Mouse (Mus musculus): Measurements from ENCODE around the gene Nt5e. TPM values are rescaled to one million over a fixed set of nuclear protein-coding genes. Genes with fewer than 3 reads are reported as not detected.

The Nt5e gene
- polyA plus RNA-seq, 1 experiment from 2014 or later: 3.2 TPM

- WGBS: 87% methylated on average over 6 of the region's 6 CpGs
- H3K4me1 ChIP-seq: 0 out of 2 replicates have a peak, but pooled peaks cover 4% of the 10 kb centered on the region
- no peak for ATAC-seq (ENCODE audit: insufficient number of reproducible peaks, insufficient read depth, low FRiP score, low TSS enrichment)
- H3K4me3 ChIP-seq: no peak overlapping the region
- H3K4me2 ChIP-seq (replicated peaks): no peak overlapping the region
- no peaks in the 10 kb centered on the region for H3K9me3 ChIP-seq
- no peak overlapping the region for H3K27ac ChIP-seq
- no peaks in the 10 kb centered on the region for H3K36me3 ChIP-seq
- no peaks in the 10 kb centered on the region for H3K27me3 ChIP-seq
- H3K9ac ChIP-seq: no peak overlapping the region
Observed at GRCm38 (mm10) chr9:88348623-88349022, 21.6 kb downstream of the Nt5e start.

- Histone ChIP-seq H3K4me1 (0 out of 2 replicates have a peak, but pooled peaks cover 4% of the 10 kb centered on the region), H3K9me3 (no peaks in the 10 kb centered on the region), H3K4me3 (no peak overlapping the region), H3K27me3 (no peaks in the 10 kb centered on the region), H3K9ac (no peak overlapping the region), H3K27ac (no peak overlapping the region), H3K36me3 (no peaks in the 10 kb centered on the region), H3K4me2 (replicated peaks) (no peak overlapping the region)
- ATAC-seq (ENCODE audit: insufficient number of reproducible peaks, insufficient read depth, low FRiP score, low TSS enrichment): no peak
- WGBS: 71% methylated on average over 1 of the region's 1 CpGs
Observed at GRCm38 (mm10) chr9:88350317-88350716, 23.3 kb downstream of the Nt5e start.

GRCm38 (mm10) chr9:88351163-88351562 lies 24.2 kb downstream of the Nt5e start:
- H3K27ac ChIP-seq: no peak overlapping the region
- H3K9me3 ChIP-seq: no peaks in the 10 kb centered on the region
- H3K4me2 ChIP-seq (replicated peaks): no peak overlapping the region
- H3K4me3 ChIP-seq: no peak overlapping the region
- ATAC-seq (ENCODE audit: insufficient number of reproducible peaks, insufficient read depth, low FRiP score, low TSS enrichment): no peak
- H3K36me3 ChIP-seq: no peaks in the 10 kb centered on the region
- H3K4me1 ChIP-seq: 0 out of 2 replicates have a peak, but pooled peaks cover 4% of the 10 kb centered on the region
- WGBS: 52% methylated on average over 3 of the region's 3 CpGs
- no peaks in the 10 kb centered on the region for H3K27me3 ChIP-seq
- no peak overlapping the region for H3K9ac ChIP-seq

GRCm38 (mm10) chr9:88352741-88353140 lies 25.7 kb downstream of the Nt5e start:
- ATAC-seq (ENCODE audit: insufficient number of reproducible peaks, insufficient read depth, low FRiP score, low TSS enrichment): 0 out of 2 replicates have a peak, but pooled peaks have one; percentile 44
- Histone ChIP-seq H3K27ac (0 out of 2 replicates have a peak overlapping the region, but pooled peaks have one; percentile 36), H3K9me3 (no peaks in the 10 kb centered on the region), H3K4me2 (replicated peaks) (no peak overlapping the region), H3K27me3 (no peaks in the 10 kb centered on the region), H3K4me1 (0 out of 2 replicates have a peak, but pooled peaks cover 4% of the 10 kb centered on the region), H3K9ac (no peak overlapping the region), H3K36me3 (no peaks in the 10 kb centered on the region), H3K4me3 (no peak overlapping the region)
- 55% methylated on average over 6 of the region's 6 CpGs for WGBS

DNA sequence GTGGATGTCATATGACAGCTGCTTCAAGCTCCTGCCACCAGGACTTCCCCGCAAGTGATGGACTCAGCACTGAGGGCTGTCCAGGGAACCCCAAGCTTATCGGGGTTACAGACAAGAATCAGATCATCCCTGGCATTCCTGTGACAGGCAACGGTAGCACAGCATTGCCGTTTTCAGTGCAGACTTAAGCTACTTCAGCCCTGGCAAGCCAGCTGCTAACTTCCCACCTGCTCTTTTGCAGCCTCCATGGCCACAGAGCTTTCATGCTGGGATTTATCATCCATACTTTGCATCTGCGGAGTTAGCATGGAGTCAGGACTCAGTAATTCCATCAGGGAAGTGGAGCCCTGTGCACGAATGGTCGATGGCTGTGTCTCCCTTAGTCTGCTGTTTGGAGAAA lies 26.5 kb downstream of the Nt5e start:
- no peak for ATAC-seq (ENCODE audit: insufficient number of reproducible peaks, insufficient read depth, low FRiP score, low TSS enrichment)
- H3K27ac ChIP-seq: no peak overlapping the region
- H3K4me2 ChIP-seq (replicated peaks): no peak overlapping the region
- H3K9me3 ChIP-seq: no peaks in the 10 kb centered on the region
- no peaks in the 10 kb centered on the region for H3K27me3 ChIP-seq
- H3K4me1 ChIP-seq: 0 out of 2 replicates have a peak, but pooled peaks cover 4% of the 10 kb centered on the region
- H3K9ac ChIP-seq: no peak overlapping the region
- no peak overlapping the region for H3K4me3 ChIP-seq
- no peaks in the 10 kb centered on the region for H3K36me3 ChIP-seq
- WGBS: 91% methylated on average over 7 of the region's 7 CpGs

GRCm38 (mm10) chr9:88357173-88357572 lies 30.2 kb downstream of the Nt5e start:
- no peak for ATAC-seq (ENCODE audit: insufficient number of reproducible peaks, insufficient read depth, low FRiP score, low TSS enrichment)
- no peaks in the 10 kb centered on the region for H3K27me3 ChIP-seq
- no peaks in the 10 kb centered on the region for H3K36me3 ChIP-seq
- H3K4me1 ChIP-seq: 0 out of 2 replicates have a peak, but pooled peaks cover 4% of the 10 kb centered on the region
- WGBS: 72% methylated on average over 3 of the region's 3 CpGs
- no peak overlapping the region for H3K9ac ChIP-seq
- H3K4me2 ChIP-seq (replicated peaks): no peak overlapping the region
- H3K27ac ChIP-seq: no peak overlapping the region
- H3K4me3 ChIP-seq: no peak overlapping the region
- no peaks in the 10 kb centered on the region for H3K9me3 ChIP-seq

DNA sequence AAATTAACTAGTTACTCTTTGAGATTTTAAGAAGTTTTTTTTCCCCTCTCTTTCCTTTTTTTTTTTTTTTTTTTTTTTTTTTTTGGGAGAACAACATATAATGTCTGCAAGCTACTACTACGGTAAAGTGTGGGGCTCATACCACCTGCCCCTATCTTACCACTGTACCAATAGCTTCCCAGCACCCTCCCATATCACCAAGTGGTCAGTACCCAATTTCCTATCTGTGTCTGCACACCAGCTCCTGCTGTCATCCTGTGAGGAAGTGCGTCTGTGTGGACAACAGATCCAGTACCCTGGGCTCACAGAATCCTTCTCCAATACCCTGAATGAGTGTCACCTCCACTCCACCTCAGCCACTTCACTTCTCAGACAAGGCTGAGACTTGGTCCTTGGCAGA lies 32.1 kb downstream of the Nt5e start:
- 85% methylated on average over 2 of the region's 2 CpGs for WGBS
- Histone ChIP-seq H3K9ac (no peak overlapping the region), H3K4me2 (replicated peaks) (no peak overlapping the region), H3K27ac (no peak overlapping the region), H3K9me3 (no peaks in the 10 kb centered on the region), H3K36me3 (no peaks in the 10 kb centered on the region), H3K4me1 (no peaks in the 10 kb centered on the region), H3K4me3 (no peak overlapping the region), H3K27me3 (no peaks in the 10 kb centered on the region)
- ATAC-seq (ENCODE audit: insufficient number of reproducible peaks, insufficient read depth, low FRiP score, low TSS enrichment): no peak

GRCm38 (mm10) chr9:88361211-88361909 lies 34.4 kb downstream of the Nt5e start:
- 74% methylated on average over 14 of the region's 14 CpGs for WGBS
- no peak overlapping the region for H3K9ac ChIP-seq
- ATAC-seq (ENCODE audit: insufficient number of reproducible peaks, insufficient read depth, low FRiP score, low TSS enrichment): no peak
- H3K36me3 ChIP-seq: no peaks in the 10 kb centered on the region
- H3K9me3 ChIP-seq: no peaks in the 10 kb centered on the region
- no peak overlapping the region for H3K4me2 ChIP-seq (replicated peaks)
- no peak overlapping the region for H3K4me3 ChIP-seq
- no peaks in the 10 kb centered on the region for H3K4me1 ChIP-seq
- H3K27ac ChIP-seq: no peak overlapping the region
- no peaks in the 10 kb centered on the region for H3K27me3 ChIP-seq

- Histone ChIP-seq H3K4me2 (replicated peaks) (no peak overlapping the region), H3K9ac (no peak overlapping the region), H3K27me3 (no peaks in the 10 kb centered on the region), H3K36me3 (no peaks in the 10 kb centered on the region), H3K27ac (no peak overlapping the region), H3K4me1 (no peaks in the 10 kb centered on the region), H3K4me3 (no peak overlapping the region), H3K9me3 (no peaks in the 10 kb centered on the region)
- ATAC-seq (ENCODE audit: insufficient number of reproducible peaks, insufficient read depth, low FRiP score, low TSS enrichment): no peak
- 33% methylated on average over 5 of the region's 5 CpGs for WGBS
Observed at GRCm38 (mm10) chr9:88362055-88362850, 35.3 kb downstream of the Nt5e start.

GRCm38 (mm10) chr9:88363102-88363501 lies 36.1 kb downstream of the Nt5e start:
- H3K4me1 ChIP-seq: no peaks in the 10 kb centered on the region
- no peaks in the 10 kb centered on the region for H3K27me3 ChIP-seq
- H3K27ac ChIP-seq: no peak overlapping the region
- 92% methylated on average over 3 of the region's 3 CpGs for WGBS
- no peak overlapping the region for H3K4me2 ChIP-seq (replicated peaks)
- no peak for ATAC-seq (ENCODE audit: insufficient number of reproducible peaks, insufficient read depth, low FRiP score, low TSS enrichment)
- H3K4me3 ChIP-seq: no peak overlapping the region
- H3K9me3 ChIP-seq: no peaks in the 10 kb centered on the region
- H3K9ac ChIP-seq: no peak overlapping the region
- no peaks in the 10 kb centered on the region for H3K36me3 ChIP-seq

DNA sequence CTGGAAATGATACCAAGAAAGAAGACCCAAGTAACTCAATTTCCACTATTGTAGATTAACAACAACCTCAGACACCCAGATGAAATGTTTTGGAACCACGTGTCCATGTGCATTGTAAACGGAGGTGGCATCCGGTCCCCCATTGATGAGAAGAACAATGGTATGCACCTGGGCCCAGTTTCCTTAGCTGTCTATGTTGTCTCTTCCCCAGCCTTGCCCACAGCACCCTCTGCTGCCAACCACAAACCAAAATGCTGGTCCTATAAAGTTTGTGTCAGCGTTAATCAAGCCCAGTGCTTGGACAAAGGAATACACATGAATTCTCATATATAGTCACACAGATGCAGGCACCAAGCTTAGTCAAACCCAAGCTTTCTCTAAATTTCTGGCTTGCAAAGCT lies 39.3 kb downstream of the Nt5e start:
- no peak for ATAC-seq (ENCODE audit: insufficient number of reproducible peaks, insufficient read depth, low FRiP score, low TSS enrichment)
- Histone ChIP-seq H3K4me2 (replicated peaks) (no peak overlapping the region), H3K4me3 (no peak overlapping the region), H3K4me1 (no peaks in the 10 kb centered on the region), H3K27ac (no peak overlapping the region), H3K36me3 (no peaks in the 10 kb centered on the region), H3K9ac (no peak overlapping the region), H3K9me3 (no peaks in the 10 kb centered on the region), H3K27me3 (no peaks in the 10 kb centered on the region)
- 81% methylated on average over 4 of the region's 4 CpGs for WGBS

DNA sequence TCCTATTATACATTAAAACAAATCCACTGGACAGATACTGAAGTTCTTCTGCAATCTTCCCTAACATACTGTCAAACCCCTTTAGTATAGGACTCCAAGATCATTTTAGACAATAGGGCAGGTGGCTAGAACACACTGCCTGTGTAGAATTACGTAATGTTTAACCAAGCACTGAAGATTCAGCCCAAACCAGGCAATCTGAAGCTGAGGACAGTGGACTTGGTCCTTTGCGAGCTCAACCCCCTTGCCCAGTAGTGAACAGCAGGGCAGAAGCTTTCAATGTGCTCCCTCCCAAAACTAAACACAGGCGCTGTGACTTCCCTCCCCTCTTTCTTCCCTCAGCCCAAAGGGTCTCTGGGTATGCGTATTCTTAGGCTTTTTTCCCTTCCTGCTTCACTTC lies 39.8 kb downstream of the Nt5e start:
- WGBS: 90% methylated on average over 4 of the region's 4 CpGs
- no peaks in the 10 kb centered on the region for H3K27me3 ChIP-seq

More for the DNA sequence above, 39.8 kb downstream of the Nt5e start:
- no peak overlapping the region for H3K9ac ChIP-seq
- ATAC-seq (ENCODE audit: insufficient number of reproducible peaks, insufficient read depth, low FRiP score, low TSS enrichment): no peak
- no peaks in the 10 kb centered on the region for H3K4me1 ChIP-seq
- no peak overlapping the region for H3K4me3 ChIP-seq
- H3K9me3 ChIP-seq: no peaks in the 10 kb centered on the region
- H3K27ac ChIP-seq: no peak overlapping the region
- no peaks in the 10 kb centered on the region for H3K36me3 ChIP-seq
- H3K4me2 ChIP-seq (replicated peaks): no peak overlapping the region

Data from embryonic facial prominence, embryonic 12.5 days (tissue).